Mouse (Mus musculus): Measurements from ENCODE around the gene Bsn.

Gene Bsn

GRCm38 (mm10) chr9:108052885-108053664 lies 137.1 kb downstream of the Bsn start, which contains the start of gene Amigo3:
Gene Amigo3, plus strand, starts transcription at chr9:108053159.
- peak; percentile 99 for DNase-seq

- DNase-seq = no peak
Measured at GRCm38 (mm10) chr9:108052411-108052810, 137.8 kb downstream of the Bsn start.

GRCm38 (mm10) chr9:108051931-108052220 lies 138.3 kb downstream of the Bsn start:
- no peak for DNase-seq

GRCm38 (mm10) chr9:108051184-108051930 lies 138.8 kb downstream of the Bsn start:
- DNase-seq = no peak

GRCm38 (mm10) chr9:108049561-108050251 lies 140.5 kb downstream of the Bsn start:
- no peak for DNase-seq

GRCm38 (mm10) chr9:108049016-108049455 lies 141.1 kb downstream of the Bsn start, which contains the start of gene Gmppb:
Gene Gmppb, plus strand, starts transcription at chr9:108049242.
- DNase-seq = peak; percentile 94

- no peak for DNase-seq
Measured at GRCm38 (mm10) chr9:108048566-108048955, 141.6 kb downstream of the Bsn start.

- no peak for DNase-seq
Measured at GRCm38 (mm10) chr9:108047601-108048565, 142.3 kb downstream of the Bsn start.

- DNase-seq = no peak
Measured at GRCm38 (mm10) chr9:108046582-108046981, 143.6 kb downstream of the Bsn start.

Measured in kidney, adult 18-20 months (tissue).